Mouse (Mus musculus) liver, embryonic 14.5 days (tissue): ENCODE data around the gene Cbs. TPM values are rescaled to one million over a fixed set of nuclear protein-coding genes. Genes with fewer than 3 reads are reported as not detected.
A peak's percentile ranks its signal among the peaks of the same experiment; 100 is the strongest.

Experiments used
- ATAC-seq: fragments of 200-750 bp; cut with Nextera tagmentation; 2 replicates; pipeline ENCODE4 v1.8.0; 2017; ENCODE audit warnings: moderate number of reproducible peaks, mild to moderate bottlenecking, moderate library complexity; ENCODE audit not compliant: insufficient read depth
- DNase-seq, 3 experiments: peaks; one replicate each; pipeline ENCODE4 v3.0.0-alpha.2; 2012 to 2013; ENCODE audit warnings: low read depth in 3 of 3, low spot score in 3 of 3
- H3K27ac ChIP-seq: fragments of 300-500 bp; sonication (generic); 2 replicates; pipeline ENCODE4 v1.5.1; 2014; ENCODE audit warnings: moderate library complexity, mild to moderate bottlenecking, control low read depth, inconsistent platforms
- H3K27me3 ChIP-seq: fragments of 300-500 bp; sonication (generic); 2 replicates; pipeline ENCODE4 v1.6.1; 2014; ENCODE audit warnings: mild to moderate bottlenecking, low read length, moderate library complexity; ENCODE audit not compliant: control insufficient read depth, insufficient read depth
- H3K36me3 ChIP-seq: fragments of 300-500 bp; sonication (generic); replicated peaks from 2 replicates; pipeline ENCODE4 v1.6.1; 2014; ENCODE audit warnings: low read depth; ENCODE audit not compliant: control insufficient read depth, insufficient read depth
- H3K4me1 ChIP-seq, 2 experiments: fragments of 200-500 bp in 1 of 2; fragments of 300-500 bp in 1 of 2; sonication (generic) in 1 of 2; replicated peaks; 2 replicates each; pipeline ENCODE4 v1.6.1; 2012 to 2014; ENCODE audit warnings: antibody characterized with exemption in 1 of 2, inconsistent platforms in 1 of 2, low read length in 1 of 2; ENCODE audit not compliant: control insufficient read depth in 2 of 2, insufficient read depth in 2 of 2
- H3K4me2 ChIP-seq: fragments of 300-500 bp; sonication (generic); 2 replicates; pipeline ENCODE4 v1.6.1; 2014; ENCODE audit warnings: low read depth, mild to moderate bottlenecking, control low read depth, moderate library complexity
- H3K4me3 ChIP-seq, 2 experiments: fragments of 200-500 bp in 1 of 2; fragments of 300-500 bp in 1 of 2; sonication (generic) in 1 of 2; 2 replicates each; pipeline ENCODE4 v1.5.1; 2012 to 2014; ENCODE audit warnings: low read depth in 2 of 2, low read length in 2 of 2, mild to moderate bottlenecking in 2 of 2, control low read depth in 1 of 2, inconsistent platforms in 1 of 2, moderate library complexity in 1 of 2; ENCODE audit not compliant: insufficient read depth in 1 of 2
- H3K9ac ChIP-seq: fragments of 300-500 bp; sonication (generic); replicated peaks from 2 replicates; pipeline ENCODE4 v1.6.1; 2014; ENCODE audit warnings: mild to moderate bottlenecking, control low read depth, moderate library complexity
- H3K9me3 ChIP-seq: fragments of 300-500 bp; sonication (generic); 2 replicates; pipeline ENCODE4 v1.6.1; 2016; ENCODE audit warnings: low read length, mixed read lengths; ENCODE audit not compliant: control insufficient read depth
- CTCF ChIP-seq: IDR thresholded peaks from 2 replicates; pipeline ENCODE4 v1.5.1; 2016; ENCODE audit warnings: antibody characterized with exemption, low read depth, control low read depth
- EP300 ChIP-seq: IDR thresholded peaks from 2 replicates; pipeline ENCODE4 v1.6.1; 2016; ENCODE audit warnings: antibody characterized with exemption, low read depth
- WGBS: fragments of 180-500 bp; shearing (Covaris S2); extraction: QIAGEN DNeasy Blood & Tissue Kit; methylation state at CpG from one replicate; pipeline ENCODE4 v1.1.7; 2014; ENCODE audit not compliant: insufficient replicate concordance; 5-methylcytosine and 5-hydroxymethylcytosine counted together
- polyA plus RNA-seq, 2 experiments: library from polyadenylated mRNA; depleted of rRNA in 1 of 2; stranded (reverse) in 1 of 2; unstranded in 1 of 2; fragments of >200 nt; fragmentation: Nextera tagmentation in 1 of 2; extraction: Ambion mirVana in 1 of 2; gene quantifications; 2 replicates each; pipeline versions ENCODE4 v1.2.1 to v1.2.3; 2012 to 2014

The Cbs gene
- polyA plus RNA-seq, 2 experiments = 14.6 to 14.9 TPM

DNA sequence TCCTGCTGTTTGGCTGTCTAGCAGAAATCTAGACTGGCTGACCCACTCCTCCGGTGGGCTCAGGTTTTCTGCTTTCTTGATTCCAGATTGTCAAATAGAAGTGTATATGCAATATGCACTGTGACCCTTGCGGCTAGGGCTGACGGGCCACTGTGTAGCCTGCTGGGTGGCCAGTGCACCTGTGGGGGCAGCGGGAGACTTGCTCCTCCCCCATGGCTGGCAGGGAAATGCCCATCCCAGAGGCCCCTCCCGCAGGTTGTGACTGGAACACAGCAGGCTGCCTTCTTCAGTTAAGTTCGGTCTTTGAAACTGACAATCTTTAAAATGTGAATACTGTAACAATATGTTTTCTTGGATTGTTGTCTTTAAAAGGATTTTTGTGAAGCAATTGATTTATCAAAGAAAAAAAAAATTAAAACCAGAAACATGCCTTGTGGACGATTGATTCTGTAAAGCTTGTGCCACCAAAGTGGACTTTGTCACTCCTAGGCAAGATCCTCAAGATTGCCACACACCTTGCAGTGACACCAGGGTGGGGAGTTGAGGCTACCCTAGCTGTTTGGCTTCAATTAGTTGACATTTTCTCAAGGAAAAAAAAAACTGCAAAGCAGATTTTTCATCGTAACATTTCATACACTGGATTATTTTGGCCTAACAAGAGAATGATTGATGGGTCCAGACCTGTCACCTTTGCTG is 29.6 kb downstream of the Cbs start:
- DNase-seq (no peak), ATAC-seq (no peak)
- Histone ChIP-seq H3K36me3 (peaks cover 6% of the 10 kb centered on the region; the same call in 1 of the 2 replicates), H3K4me3 (no peak overlapping the region), H3K4me1 (no peaks in the 10 kb centered on the region), H3K4me2 (no peak overlapping the region), H3K27ac (no peak overlapping the region), H3K9me3 (no peaks in the 10 kb centered on the region), H3K27me3 (no peaks in the 10 kb centered on the region), H3K9ac (no peak overlapping the region)
- 72% methylated on average over 8 of the region's 8 CpGs for WGBS
- TF ChIP-seq CTCF = no peak
- TF ChIP-seq EP300 = no peak

DNA sequence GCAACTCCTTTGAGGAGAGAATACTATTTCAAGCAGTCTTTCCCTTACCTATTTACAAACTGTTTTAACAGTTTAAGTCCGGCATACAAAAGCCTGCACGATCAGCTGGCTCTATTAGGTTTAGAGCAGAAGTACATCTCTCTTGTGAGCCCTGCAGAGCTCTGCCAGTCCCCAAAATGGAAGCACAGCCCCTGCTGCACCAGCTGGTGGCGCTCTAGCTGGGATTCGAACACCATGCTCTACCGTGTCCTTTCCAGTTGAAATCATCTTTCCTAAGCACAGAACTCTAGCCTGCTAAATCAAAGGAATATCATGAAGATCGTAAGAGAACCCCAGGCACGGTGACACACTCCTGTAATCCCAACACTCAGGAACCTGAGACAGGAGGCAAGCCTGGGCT is 30.6 kb downstream of the Cbs start:
- Histone ChIP-seq H3K4me1 (no peaks in the 10 kb centered on the region), H3K4me2 (no peak overlapping the region), H3K9me3 (no peaks in the 10 kb centered on the region), H3K9ac (no peak overlapping the region), H3K36me3 (peaks cover 6% of the 10 kb centered on the region; the same call in 1 of the 2 replicates), H3K4me3 (no peak overlapping the region), H3K27me3 (no peaks in the 10 kb centered on the region), H3K27ac (no peak overlapping the region)
- 73% methylated on average over 7 of the region's 7 CpGs for WGBS
- ATAC-seq (no peak), DNase-seq (no peak)
- TF ChIP-seq CTCF (peak; percentile 44; the same call in 1 of the 2 replicates), EP300 (no peak)

DNA sequence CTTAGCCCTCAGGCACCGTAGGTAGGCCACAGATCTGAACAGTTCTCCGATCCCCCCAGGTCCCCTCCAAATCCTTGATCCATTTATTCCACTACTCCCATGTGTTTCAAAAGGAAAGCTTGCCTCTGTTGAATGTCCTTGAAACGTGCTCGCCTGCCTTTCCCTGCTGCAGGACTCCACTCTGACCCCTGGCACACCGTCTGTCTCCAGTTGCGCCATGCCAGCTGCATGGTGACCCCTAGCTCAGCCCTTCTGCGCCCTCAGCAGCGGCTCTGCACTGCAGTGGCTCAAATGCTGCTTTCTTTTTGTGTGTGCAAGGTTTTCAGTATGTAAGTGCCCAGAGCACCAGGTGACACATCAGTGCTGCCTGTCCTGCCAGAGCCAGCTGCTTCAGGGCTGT is 38.4 kb downstream of the Cbs start:
- no peak for TF ChIP-seq CTCF
- TF ChIP-seq EP300 = no peak
- H3K4me1 ChIP-seq = peaks cover 0 to 5% of the 10 kb centered on the region in 2 experiments; a peak in 2 of 4 replicates
- no peaks in the 10 kb centered on the region for H3K9me3 ChIP-seq
- H3K27ac ChIP-seq = no peak overlapping the region
- DNase-seq = no peak
- H3K4me3 ChIP-seq = no peak overlapping the region
- no peak overlapping the region for H3K9ac ChIP-seq
- peaks cover 6% of the 10 kb centered on the region; the same call in 1 of the 2 replicates for H3K36me3 ChIP-seq
- WGBS = 76% methylated on average over 8 of the region's 8 CpGs
- H3K27me3 ChIP-seq = no peaks in the 10 kb centered on the region
- ATAC-seq = no peak
- no peak overlapping the region for H3K4me2 ChIP-seq

DNA sequence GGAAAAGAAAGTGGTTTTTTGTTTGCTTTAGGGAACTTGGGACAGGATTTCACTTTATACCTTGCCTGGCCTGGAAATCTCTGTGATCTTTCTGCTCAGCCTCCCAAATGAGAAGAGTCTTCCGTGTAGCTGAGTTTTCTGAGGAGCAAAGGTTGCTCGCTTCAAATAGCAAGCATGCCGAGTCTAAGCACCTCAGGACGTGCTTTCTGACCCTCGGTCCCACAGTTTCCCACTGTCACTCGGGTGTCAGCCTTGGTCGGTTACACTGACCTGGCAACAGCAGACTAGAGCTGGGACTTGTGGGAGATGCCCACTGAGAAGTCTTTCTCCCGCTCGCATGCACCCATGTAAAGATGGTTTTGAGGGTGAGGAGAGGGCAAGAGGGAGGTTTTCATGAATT is 39.1 kb downstream of the Cbs start:
- Histone ChIP-seq H3K4me3 (no peak overlapping the region), H3K36me3 (peaks cover 3% of the 10 kb centered on the region; the same call in 1 of the 2 replicates), H3K27me3 (no peaks in the 10 kb centered on the region), H3K4me2 (no peak overlapping the region), H3K27ac (no peak overlapping the region), H3K9ac (no peak overlapping the region), H3K4me1 (peaks cover 0 to 5% of the 10 kb centered on the region in 2 experiments; a peak in 2 of 4 replicates), H3K9me3 (no peaks in the 10 kb centered on the region)
- DNase-seq (no peak), ATAC-seq (no peak)
- no peak for TF ChIP-seq EP300
- no peak for TF ChIP-seq CTCF
- 77% methylated on average over 9 of the region's 9 CpGs for WGBS

DNA sequence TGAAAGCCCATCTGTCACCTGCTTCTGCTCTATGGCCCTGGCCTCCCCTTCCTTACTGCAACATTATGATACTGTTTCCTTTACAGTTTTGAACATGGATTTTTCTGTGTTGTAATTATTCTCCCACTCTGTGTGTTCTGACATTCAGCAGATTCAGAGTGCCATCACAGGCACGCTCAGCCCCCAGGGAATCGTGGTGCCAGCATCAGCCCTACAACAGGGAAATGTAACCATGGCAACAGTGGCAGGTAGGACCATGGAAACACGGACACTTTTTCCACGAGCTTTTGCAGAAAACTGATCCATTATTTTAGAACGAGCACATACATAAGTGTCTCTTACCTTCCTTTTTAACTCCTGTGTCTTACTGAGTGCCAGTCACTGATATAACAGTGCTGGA is 42.0 kb downstream of the Cbs start:
- Histone ChIP-seq H3K36me3 (no peaks in the 10 kb centered on the region; the same call in none of the 2 replicates), H3K27me3 (no peaks in the 10 kb centered on the region), H3K9ac (no peak overlapping the region), H3K4me1 (peaks cover 0 to 5% of the 10 kb centered on the region in 2 experiments; a peak in 2 of 4 replicates), H3K4me3 (no peak overlapping the region), H3K4me2 (no peak overlapping the region), H3K9me3 (no peaks in the 10 kb centered on the region), H3K27ac (no peak overlapping the region)
- TF ChIP-seq CTCF (no peak), EP300 (no peak)
- WGBS = 80% methylated on average over 5 of the region's 5 CpGs
- ATAC-seq = no peak
- no peak for DNase-seq
